Mouse (Mus musculus): Measurements from ENCODE around the gene Ascc2. TPM values are rescaled to one million over a fixed set of nuclear protein-coding genes. Genes with fewer than 3 reads are reported as not detected.
"Not testable (repeated sequence)": the region's sequence is repeated elsewhere in the genome, so short reads cannot be mapped to it uniquely, and the experiment has no call there.

Gene Ascc2
- polyA plus RNA-seq, 1 experiment from 2014 or later: 20.8 TPM

GRCm38 (mm10) chr11:4688632-4689380 lies 51.3 kb downstream of the Ascc2 start:
- no peak overlapping the region for H3K4me2 ChIP-seq
- peaks cover 11% of the 10 kb centered on the region for H3K36me3 ChIP-seq
- no peaks in the 10 kb centered on the region for H3K9me3 ChIP-seq
- ATAC-seq (ENCODE audit: low FRiP score): no peak
- no peak overlapping the region for H3K27ac ChIP-seq
- 60% methylated on average over 11 of the region's 11 CpGs for WGBS
- H3K27me3 ChIP-seq: no peaks in the 10 kb centered on the region
- H3K4me1 ChIP-seq (replicated peaks): no peaks in the 10 kb centered on the region
- peak overlapping the region; percentile 30; the same call in 1 of the 2 replicates for H3K9ac ChIP-seq
- no peak overlapping the region for H3K4me3 ChIP-seq

GRCm38 (mm10) chr11:4690353-4690752 lies 52.8 kb downstream of the Ascc2 start:
- no peaks in the 10 kb centered on the region for H3K27me3 ChIP-seq
- no peak overlapping the region for H3K4me3 ChIP-seq
- ATAC-seq (ENCODE audit: low FRiP score): no peak
- no peak overlapping the region for H3K9ac ChIP-seq
- 85% methylated on average over 7 of the region's 7 CpGs for WGBS
- H3K36me3 ChIP-seq: no peaks in the 10 kb centered on the region
- no peak overlapping the region for H3K4me2 ChIP-seq
- no peaks in the 10 kb centered on the region for H3K4me1 ChIP-seq (replicated peaks)
- H3K27ac ChIP-seq: no peak overlapping the region
- no peaks in the 10 kb centered on the region for H3K9me3 ChIP-seq

- ATAC-seq (ENCODE audit: low FRiP score): no peak
- WGBS: 64% methylated on average over 10 of the region's 10 CpGs
- H3K4me3 ChIP-seq: no peak overlapping the region
- no peaks in the 10 kb centered on the region for H3K36me3 ChIP-seq
- no peaks in the 10 kb centered on the region for H3K4me1 ChIP-seq (replicated peaks)
- no peak overlapping the region for H3K27ac ChIP-seq
- H3K27me3 ChIP-seq: no peaks in the 10 kb centered on the region
- no peak overlapping the region for H3K9ac ChIP-seq
- H3K9me3 ChIP-seq: no peaks in the 10 kb centered on the region
- H3K4me2 ChIP-seq: no peak overlapping the region
Measured at GRCm38 (mm10) chr11:4691213-4691612, 53.7 kb downstream of the Ascc2 start.

- Histone ChIP-seq H3K9me3 (no peaks in the 10 kb centered on the region), H3K27me3 (no peaks in the 10 kb centered on the region), H3K4me1 (replicated peaks) (no peaks in the 10 kb centered on the region), H3K9ac (no peak overlapping the region), H3K36me3 (no peaks in the 10 kb centered on the region), H3K27ac (no peak overlapping the region), H3K4me2 (no peak overlapping the region), H3K4me3 (no peak overlapping the region)
- no peak for ATAC-seq (ENCODE audit: low FRiP score)
- 85% methylated on average over 11 of the region's 11 CpGs for WGBS
Measured at GRCm38 (mm10) chr11:4692162-4692561, 54.6 kb downstream of the Ascc2 start.

- H3K9ac ChIP-seq: no peak overlapping the region
- H3K4me3 ChIP-seq: no peak overlapping the region
- WGBS: 61% methylated on average over 7 of the region's 7 CpGs
- H3K27me3 ChIP-seq: no peaks in the 10 kb centered on the region
- H3K36me3 ChIP-seq: peaks cover 18% of the 10 kb centered on the region
- no peak for ATAC-seq (ENCODE audit: low FRiP score)
- H3K4me2 ChIP-seq: no peak overlapping the region
- H3K4me1 ChIP-seq (replicated peaks): no peaks in the 10 kb centered on the region
- no peaks in the 10 kb centered on the region for H3K9me3 ChIP-seq
- H3K27ac ChIP-seq: no peak overlapping the region
Measured at GRCm38 (mm10) chr11:4697043-4697983, 59.8 kb downstream of the Ascc2 start.

- Histone ChIP-seq H3K27me3 (no peaks in the 10 kb centered on the region), H3K4me2 (no peak overlapping the region), H3K4me3 (no peak overlapping the region), H3K4me1 (replicated peaks) (peaks cover 19% of the 10 kb centered on the region), H3K9me3 (no peaks in the 10 kb centered on the region), H3K9ac (no peak overlapping the region), H3K36me3 (peaks cover 18% of the 10 kb centered on the region), H3K27ac (no peak overlapping the region)
- 91% methylated on average over 8 of the region's 8 CpGs for WGBS
- ATAC-seq (ENCODE audit: low FRiP score): no peak
Measured at GRCm38 (mm10) chr11:4700726-4701125, 63.2 kb downstream of the Ascc2 start.

- Histone ChIP-seq H3K9ac (peak overlapping the region; percentile 81), H3K27ac (peak overlapping the region; percentile 70; the same call in 1 of the 2 replicates), H3K4me3 (peak overlapping the region; percentile 75), H3K9me3 (no peaks in the 10 kb centered on the region), H3K27me3 (no peaks in the 10 kb centered on the region), H3K36me3 (peaks cover 18% of the 10 kb centered on the region), H3K4me1 (replicated peaks) (peaks cover 20% of the 10 kb centered on the region), H3K4me2 (peak overlapping the region; percentile 89)
- WGBS: 7% methylated on average over 12 of the region's 12 CpGs
- ATAC-seq (ENCODE audit: low FRiP score): no peak
Measured at GRCm38 (mm10) chr11:4703688-4704071, 66.1 kb downstream of the Ascc2 start.

GRCm38 (mm10) chr11:4704072-4704964 lies 66.8 kb downstream of the Ascc2 start, which contains the start of the genes Uqcr10 and Zmat5:
Gene Uqcr10 (minus strand): TSS chr11:4704342.
Gene Zmat5 (plus strand): TSS chr11:4704678.
- no peaks in the 10 kb centered on the region for H3K9me3 ChIP-seq
- H3K27me3 ChIP-seq: no peaks in the 10 kb centered on the region
- H3K4me3 ChIP-seq: peak within 1 kb of the TSS; percentile 75
- H3K36me3 ChIP-seq: peaks cover 18% of the 10 kb centered on the region
- H3K9ac ChIP-seq: peak within 1 kb of the TSS; percentile 81
- H3K4me2 ChIP-seq: peak within 1 kb of the TSS; percentile 89
- under 1% methylated on average over 47 of the region's 47 CpGs for WGBS
- peak; percentile 99 for ATAC-seq (ENCODE audit: low FRiP score)
- H3K4me1 ChIP-seq (replicated peaks): peaks cover 20% of the 10 kb centered on the region
- peak within 1 kb of the TSS; percentile 70; the same call in 1 of the 2 replicates for H3K27ac ChIP-seq

- peak overlapping the region; percentile 78 for H3K9ac ChIP-seq
- peaks cover 18% of the 10 kb centered on the region for H3K36me3 ChIP-seq
- no peak for ATAC-seq (ENCODE audit: low FRiP score)
- H3K4me3 ChIP-seq: peak overlapping the region; percentile 75
- 14% methylated on average over 4 of the region's 4 CpGs for WGBS
- no peaks in the 10 kb centered on the region for H3K27me3 ChIP-seq
- no peak overlapping the region for H3K27ac ChIP-seq
- H3K4me2 ChIP-seq: peak overlapping the region; percentile 89
- H3K4me1 ChIP-seq (replicated peaks): peaks cover 20% of the 10 kb centered on the region
- no peaks in the 10 kb centered on the region for H3K9me3 ChIP-seq
Measured at GRCm38 (mm10) chr11:4705178-4705577, 67.6 kb downstream of the Ascc2 start.

GRCm38 (mm10) chr11:4710188-4710587 lies 72.6 kb downstream of the Ascc2 start:
- H3K4me3 ChIP-seq; H3K9me3 ChIP-seq; H3K27ac ChIP-seq; H3K4me2 ChIP-seq; H3K36me3 ChIP-seq; H3K9ac ChIP-seq; ATAC-seq (ENCODE audit: low FRiP score); H3K4me1 ChIP-seq (replicated peaks); H3K27me3 ChIP-seq: not testable (repeated sequence)
- 92% methylated on average over 4 of the region's 4 CpGs for WGBS

GRCm38 (mm10) chr11:4712822-4713221 lies 75.3 kb downstream of the Ascc2 start:
- Histone ChIP-seq H3K27me3 (no peaks in the 10 kb centered on the region), H3K36me3 (no peaks in the 10 kb centered on the region)

More at GRCm38 (mm10) chr11:4712822-4713221, 75.3 kb downstream of the Ascc2 start:
- ATAC-seq (ENCODE audit: low FRiP score): no peak
- H3K9me3 ChIP-seq: no peaks in the 10 kb centered on the region
- H3K27ac ChIP-seq: no peak overlapping the region
- no peak overlapping the region for H3K9ac ChIP-seq
- H3K4me2 ChIP-seq: no peak overlapping the region
- no peaks in the 10 kb centered on the region for H3K4me1 ChIP-seq (replicated peaks)
- H3K4me3 ChIP-seq: no peak overlapping the region

Data from hindbrain, embryonic 13.5 days (tissue).